Mouse (Mus musculus) midbrain, embryonic 16.5 days (tissue): ENCODE data around the gene Gfm1. TPM values are rescaled to one million over a fixed set of nuclear protein-coding genes. Genes with fewer than 3 reads are reported as not detected.

Experiments
- ATAC-seq: fragments of 200-750 bp; cut with Nextera tagmentation; 2 replicates; pipeline ENCODE4 v1.8.0; 2017; ENCODE audit warnings: moderate TSS enrichment
- H3K27ac ChIP-seq: fragments of 300-500 bp; sonication (generic); 2 replicates; pipeline ENCODE4 v1.5.1; 2014; ENCODE audit warnings: mild to moderate bottlenecking, low read length, mixed read lengths
- H3K27me3 ChIP-seq: fragments of 300-500 bp; sonication (generic); 2 replicates; pipeline ENCODE4 v1.6.1; 2014; ENCODE audit warnings: low read depth, low read length, mixed read lengths; ENCODE audit not compliant: control insufficient read depth, insufficient read depth
- H3K36me3 ChIP-seq: fragments of 300-500 bp; sonication (generic); 2 replicates; pipeline ENCODE4 v1.6.1; 2014; ENCODE audit warnings: mild to moderate bottlenecking, low read length, moderate library complexity, mixed read lengths; ENCODE audit not compliant: control insufficient read depth, insufficient read depth
- H3K4me1 ChIP-seq: fragments of 300-500 bp; sonication (generic); 2 replicates; pipeline ENCODE4 v1.6.1; 2014; ENCODE audit warnings: mild to moderate bottlenecking, low read length, mixed read lengths; ENCODE audit not compliant: control insufficient read depth, insufficient read depth
- H3K4me2 ChIP-seq: fragments of 300-500 bp; sonication (generic); 2 replicates; pipeline ENCODE4 v1.6.1; 2014; ENCODE audit warnings: mild to moderate bottlenecking, low read length, mixed read lengths
- H3K4me3 ChIP-seq: fragments of 300-500 bp; sonication (generic); 2 replicates; pipeline ENCODE4 v1.5.1; 2014; ENCODE audit warnings: low read depth, mild to moderate bottlenecking, low read length, moderate library complexity, mixed read lengths
- H3K9ac ChIP-seq: fragments of 300-500 bp; sonication (generic); 2 replicates; pipeline ENCODE4 v1.6.1; 2014; ENCODE audit warnings: low read depth, low read length, mixed read lengths
- H3K9me3 ChIP-seq: fragments of 300-500 bp; sonication (generic); replicated peaks from 2 replicates; pipeline ENCODE4 v1.6.1; 2014; ENCODE audit warnings: mild to moderate bottlenecking, low read length, mixed read lengths; ENCODE audit not compliant: control insufficient read depth, poor library complexity, severe bottlenecking
- WGBS: fragments of 180-500 bp; shearing (Covaris S2); extraction: QIAGEN DNeasy Blood & Tissue Kit; methylation state at CpG from one replicate; pipeline ENCODE4 v1.1.7; 2014; 5-methylcytosine and 5-hydroxymethylcytosine counted together
- polyA plus RNA-seq: library from polyadenylated mRNA; unstranded; fragments of >200 nt; fragmentation: Nextera tagmentation; extraction: Ambion mirVana; gene quantifications from 2 replicates; pipeline ENCODE4 v1.2.1, GENCODE M21; 2015

Gfm1 gene
- polyA plus RNA-seq, 1 experiment from 2014 or later = 29.5 TPM

DNA sequence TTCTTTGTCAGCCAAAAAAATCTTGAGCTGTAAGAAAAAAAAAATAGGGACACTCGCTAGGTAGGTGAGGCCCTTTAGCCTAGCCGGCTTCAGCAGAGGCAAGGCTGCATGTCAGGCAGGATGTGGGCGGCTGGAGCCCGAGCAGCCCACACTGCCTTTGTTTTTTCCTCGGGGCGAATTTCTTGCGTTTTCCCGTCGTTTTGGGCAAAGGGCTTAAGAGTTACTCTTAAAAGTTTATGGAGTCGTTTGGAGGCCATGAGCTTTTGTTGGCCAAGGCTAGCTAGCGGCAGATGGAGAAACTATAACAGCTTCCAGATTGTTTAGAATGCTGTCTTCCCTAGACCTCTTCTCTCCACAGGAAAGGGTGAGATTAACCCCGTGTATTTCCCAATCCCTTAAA lies 33.1 kb downstream of the Gfm1 start:
- peaks cover 5% of the 10 kb centered on the region for H3K4me1 ChIP-seq
- ATAC-seq = no peak
- H3K4me3 ChIP-seq = peak overlapping the region; percentile 64
- peak overlapping the region; percentile 92 for H3K4me2 ChIP-seq
- H3K9ac ChIP-seq = peak overlapping the region; percentile 85
- H3K9me3 ChIP-seq = no peaks in the 10 kb centered on the region
- 4% methylated on average over 12 of the region's 12 CpGs for WGBS
- H3K27me3 ChIP-seq = no peaks in the 10 kb centered on the region
- H3K27ac ChIP-seq = peak overlapping the region; percentile 76
- peaks cover 18% of the 10 kb centered on the region; the same call in 1 of the 2 replicates for H3K36me3 ChIP-seq

DNA sequence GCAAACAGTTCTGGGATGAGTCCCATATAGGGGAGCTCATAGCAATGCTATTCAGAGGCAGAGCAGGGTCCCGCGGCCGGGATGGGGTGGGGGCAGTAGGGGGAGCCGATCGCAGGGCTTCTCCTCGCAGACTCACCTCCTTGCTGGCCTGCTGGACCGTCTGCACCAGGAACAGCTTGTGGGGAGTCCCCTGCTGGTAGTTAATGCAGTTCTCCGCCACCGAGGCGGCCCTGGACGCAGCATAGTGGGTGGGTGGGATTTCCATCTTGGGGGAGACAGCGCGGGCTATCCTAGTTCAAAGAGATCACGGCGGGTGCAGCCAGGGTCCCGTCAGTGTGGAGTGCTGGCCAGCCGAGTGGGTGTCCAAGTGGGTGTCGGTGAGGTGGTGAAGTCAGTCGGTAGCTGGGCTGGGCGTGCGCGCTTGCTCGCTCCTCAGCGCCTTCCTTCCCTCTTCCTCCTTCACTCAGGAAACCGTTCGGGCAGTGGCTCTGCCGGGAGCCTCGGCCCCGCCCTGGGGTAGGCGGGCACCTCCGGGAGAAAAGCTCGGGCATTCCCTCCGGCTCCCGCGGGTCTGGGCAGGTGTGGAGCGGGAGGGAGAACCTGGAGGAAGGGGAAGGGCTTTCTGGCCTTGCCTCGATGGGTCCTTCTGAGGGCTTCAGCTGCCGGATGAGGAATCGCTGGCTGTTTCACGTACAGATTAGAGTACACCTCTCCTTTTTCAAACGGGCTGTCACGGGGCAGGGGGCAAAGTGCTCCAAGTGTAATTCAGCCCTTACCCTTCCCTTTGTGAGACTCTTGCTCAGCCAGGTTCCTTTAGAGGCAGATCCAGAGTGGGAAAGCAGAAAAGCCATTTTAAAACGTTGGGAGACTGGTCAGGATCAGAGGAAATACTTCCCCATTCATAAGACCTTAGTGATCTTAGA lies 33.8 kb downstream of the Gfm1 start, which contains the start of gene Lxn:
Gene Lxn (minus strand): TSS at position 477 of the 923 bp plus-strand sequence.
- peak within 1 kb of the TSS; percentile 85 for H3K9ac ChIP-seq
- 0% methylated on average over 43 of the region's 43 CpGs for WGBS

GRCm38 (mm10) chr3:67466576-67466975 lies 36.7 kb downstream of the Gfm1 start:
- Histone ChIP-seq H3K9me3 (no peaks in the 10 kb centered on the region), H3K27me3 (no peaks in the 10 kb centered on the region), H3K36me3 (peaks cover 11% of the 10 kb centered on the region; the same call in 1 of the 2 replicates), H3K4me3 (no peak overlapping the region), H3K4me1 (peaks cover 5% of the 10 kb centered on the region), H3K27ac (no peak overlapping the region), H3K9ac (no peak overlapping the region), H3K4me2 (no peak overlapping the region)
- ATAC-seq = no peak
- WGBS = 95% methylated on average over 5 of the region's 5 CpGs

More for the DNA sequence above, 33.8 kb downstream of the Gfm1 start, which contains the start of gene Lxn:
- Histone ChIP-seq H3K27me3 (no peaks in the 10 kb centered on the region), H3K4me2 (peak within 1 kb of the TSS; percentile 92), H3K4me3 (peak within 1 kb of the TSS; percentile 64), H3K27ac (peak within 1 kb of the TSS; percentile 76), H3K4me1 (peaks cover 5% of the 10 kb centered on the region), H3K9me3 (no peaks in the 10 kb centered on the region), H3K36me3 (0 out of 2 replicates have a peak, but pooled peaks cover 14% of the 10 kb centered on the region)
- peak; percentile 88 for ATAC-seq

DNA sequence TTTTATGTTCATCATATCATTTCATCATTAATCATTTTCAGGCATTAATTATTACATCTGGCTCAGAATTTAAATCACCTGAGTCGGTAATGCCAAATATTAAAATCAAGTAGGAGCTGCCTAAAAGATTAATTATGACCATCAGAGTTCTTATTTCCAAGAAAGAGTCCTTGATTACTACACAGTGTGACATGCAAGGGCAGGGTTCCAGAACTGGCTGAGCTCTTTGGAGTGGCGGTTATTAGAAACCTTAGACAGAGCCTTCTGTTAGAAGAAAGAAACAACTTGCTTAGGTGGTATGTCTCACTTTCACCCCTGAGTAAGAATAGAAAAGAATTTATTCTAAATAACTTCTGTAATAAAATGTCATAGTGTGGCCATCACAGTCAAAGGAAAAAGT lies 37.4 kb downstream of the Gfm1 start:
- WGBS = 96% methylated on average over 2 of the region's 2 CpGs
- Histone ChIP-seq H3K9ac (no peak overlapping the region), H3K27me3 (no peaks in the 10 kb centered on the region), H3K4me2 (no peak overlapping the region), H3K4me3 (no peak overlapping the region), H3K27ac (no peak overlapping the region), H3K9me3 (no peaks in the 10 kb centered on the region), H3K4me1 (peaks cover 5% of the 10 kb centered on the region), H3K36me3 (peaks cover 11% of the 10 kb centered on the region; the same call in 1 of the 2 replicates)
- ATAC-seq = no peak

- Histone ChIP-seq H3K27ac (no peak overlapping the region), H3K9ac (no peak overlapping the region), H3K36me3 (peaks cover 13% of the 10 kb centered on the region), H3K4me3 (no peak overlapping the region), H3K4me2 (no peak overlapping the region), H3K4me1 (no peaks in the 10 kb centered on the region), H3K27me3 (no peaks in the 10 kb centered on the region), H3K9me3 (no peaks in the 10 kb centered on the region)
- WGBS = 95% methylated on average over 4 of the region's 4 CpGs
- no peak for ATAC-seq
Observed at GRCm38 (mm10) chr3:67471408-67472127, 41.7 kb downstream of the Gfm1 start.

DNA sequence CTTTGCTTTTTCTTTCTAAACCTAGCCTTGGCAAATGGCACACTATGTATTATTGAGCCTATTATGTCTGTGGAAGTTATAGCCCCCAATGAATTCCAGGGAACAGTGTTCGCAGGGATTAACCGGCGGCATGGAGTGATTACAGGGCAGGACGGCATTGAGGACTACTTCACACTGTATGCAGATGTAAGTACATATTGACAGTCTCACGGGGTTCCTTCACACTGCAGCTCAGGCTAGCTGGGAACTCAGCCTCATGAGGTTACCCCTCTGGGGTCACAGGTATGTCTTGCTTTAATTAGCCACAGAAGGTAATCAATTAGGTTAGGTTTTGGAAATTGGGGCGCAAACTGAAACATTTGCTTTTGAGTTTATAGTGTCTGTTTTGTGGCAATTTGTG lies 43.5 kb downstream of the Gfm1 start:
- Histone ChIP-seq H3K27ac (no peak overlapping the region), H3K9me3 (no peaks in the 10 kb centered on the region), H3K36me3 (peaks cover 7% of the 10 kb centered on the region), H3K27me3 (no peaks in the 10 kb centered on the region), H3K4me3 (no peak overlapping the region), H3K4me1 (no peaks in the 10 kb centered on the region), H3K9ac (no peak overlapping the region), H3K4me2 (no peak overlapping the region)
- ATAC-seq = no peak
- 82% methylated on average over 6 of the region's 6 CpGs for WGBS

DNA sequence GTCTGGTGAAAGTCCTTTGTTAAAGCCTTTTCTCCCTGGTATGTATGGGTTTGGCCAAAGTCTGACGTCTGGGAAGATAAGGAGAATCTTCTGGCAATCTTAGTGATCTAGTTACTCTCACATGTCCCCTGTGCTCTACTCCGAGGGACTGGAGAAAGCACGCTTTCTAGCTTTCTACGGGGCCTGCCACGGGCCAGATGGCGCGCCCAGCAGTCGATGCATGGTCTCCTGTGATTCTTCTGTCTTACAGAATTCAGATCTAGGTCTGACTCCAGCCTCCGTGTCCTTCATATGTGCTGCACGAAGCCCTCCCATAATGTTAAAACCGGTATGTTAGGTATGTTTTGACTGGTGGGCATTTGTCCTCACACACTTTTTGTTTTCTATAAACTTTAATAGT lies 49.9 kb downstream of the Gfm1 start:
- 93% methylated on average over 11 of the region's 11 CpGs for WGBS
- no peaks in the 10 kb centered on the region for H3K36me3 ChIP-seq
- no peaks in the 10 kb centered on the region for H3K27me3 ChIP-seq
- no peak overlapping the region for H3K27ac ChIP-seq
- no peaks in the 10 kb centered on the region for H3K4me1 ChIP-seq
- no peak overlapping the region for H3K4me2 ChIP-seq
- no peak overlapping the region for H3K9ac ChIP-seq
- H3K9me3 ChIP-seq = no peaks in the 10 kb centered on the region
- no peak for ATAC-seq
- no peak overlapping the region for H3K4me3 ChIP-seq

- Histone ChIP-seq H3K36me3 (no peaks in the 10 kb centered on the region), H3K27ac (no peak overlapping the region), H3K4me3 (no peak overlapping the region), H3K4me1 (no peaks in the 10 kb centered on the region), H3K27me3 (no peaks in the 10 kb centered on the region), H3K9me3 (no peaks in the 10 kb centered on the region), H3K9ac (no peak overlapping the region), H3K4me2 (no peak overlapping the region)
- WGBS = 93% methylated on average over 10 of the region's 10 CpGs
- no peak for ATAC-seq
Observed at GRCm38 (mm10) chr3:67482400-67482799, 52.5 kb downstream of the Gfm1 start.

DNA sequence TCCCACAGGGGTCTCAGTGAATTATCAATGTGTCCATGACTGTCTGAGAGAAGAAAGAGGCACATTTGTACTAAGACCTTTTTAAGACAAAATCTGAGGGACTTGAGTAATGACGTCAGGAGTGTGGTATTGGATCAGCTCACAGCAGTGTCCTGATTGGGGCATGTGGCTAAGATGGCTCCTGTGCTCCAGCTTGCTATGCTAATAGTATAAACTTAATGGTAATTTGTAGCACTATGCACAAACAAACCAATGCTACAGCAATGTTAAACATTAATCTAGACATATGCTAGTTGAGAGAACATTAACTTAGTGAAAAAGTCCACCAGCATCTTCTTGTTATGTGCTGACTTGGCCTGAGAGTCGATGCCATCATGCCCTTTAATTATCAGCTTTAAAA lies 55.3 kb downstream of the Gfm1 start:
- Histone ChIP-seq H3K4me1 (no peaks in the 10 kb centered on the region), H3K4me3 (no peak overlapping the region), H3K36me3 (no peaks in the 10 kb centered on the region), H3K9me3 (no peaks in the 10 kb centered on the region), H3K4me2 (no peak overlapping the region), H3K27me3 (no peaks in the 10 kb centered on the region), H3K27ac (no peak overlapping the region), H3K9ac (no peak overlapping the region)
- WGBS = 85% methylated on average over 2 of the region's 2 CpGs
- no peak for ATAC-seq
